Mouse (Mus musculus) ovary, postnatal 36 days (tissue): Measurements from ENCODE around the gene Nell2.

Source experiments
- DNase-seq: peaks from one replicate; pipeline ENCODE4 v3.0.0; 2022; ENCODE audit warnings: low spot score, mixed read lengths

The Nell2 gene

GRCm38 (mm10) chr15:95085962-95086361 is 442.4 kb downstream of the Nell2 start:
- DNase-seq = no peak

DNA sequence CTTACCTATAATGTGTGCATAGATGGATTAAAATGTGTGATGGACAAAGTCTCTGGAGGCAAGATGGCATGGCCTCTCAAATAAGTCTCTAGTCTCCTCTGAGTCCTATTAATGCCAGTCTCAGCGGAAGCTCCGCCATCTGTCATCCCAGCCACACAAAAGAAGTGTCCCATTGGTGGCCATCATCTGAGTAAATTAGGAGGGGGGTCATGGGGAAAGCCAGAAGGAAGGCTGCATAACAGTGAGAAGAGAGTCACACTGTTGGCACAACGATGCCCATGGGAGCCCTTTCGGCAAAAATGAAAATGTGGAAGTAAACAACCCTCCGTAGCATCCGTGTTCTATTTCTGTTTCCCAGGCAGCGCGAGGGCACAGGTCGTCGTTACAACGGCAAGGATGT is 446.7 kb downstream of the Nell2 start:
- DNase-seq = no peak

DNA sequence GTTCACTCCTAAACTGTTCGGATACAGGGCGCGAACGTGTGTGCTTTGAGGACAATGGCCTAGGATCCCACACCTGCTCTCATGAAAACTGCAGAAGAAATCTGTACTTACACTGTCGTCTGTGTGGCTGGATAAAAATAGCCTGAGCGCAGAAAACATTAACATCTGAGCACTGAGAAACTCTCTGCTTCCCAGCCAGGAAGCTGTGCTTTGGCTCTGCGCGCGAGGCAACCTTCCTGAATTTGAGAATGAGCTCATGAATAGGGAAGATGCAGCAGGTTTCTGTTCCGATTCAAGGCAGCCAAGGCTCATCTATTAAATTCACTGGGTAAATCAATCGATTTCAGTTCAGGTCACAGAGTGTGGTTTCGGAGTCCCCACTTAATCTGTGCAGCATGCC is 453.0 kb downstream of the Nell2 start:
- no peak for DNase-seq

DNA sequence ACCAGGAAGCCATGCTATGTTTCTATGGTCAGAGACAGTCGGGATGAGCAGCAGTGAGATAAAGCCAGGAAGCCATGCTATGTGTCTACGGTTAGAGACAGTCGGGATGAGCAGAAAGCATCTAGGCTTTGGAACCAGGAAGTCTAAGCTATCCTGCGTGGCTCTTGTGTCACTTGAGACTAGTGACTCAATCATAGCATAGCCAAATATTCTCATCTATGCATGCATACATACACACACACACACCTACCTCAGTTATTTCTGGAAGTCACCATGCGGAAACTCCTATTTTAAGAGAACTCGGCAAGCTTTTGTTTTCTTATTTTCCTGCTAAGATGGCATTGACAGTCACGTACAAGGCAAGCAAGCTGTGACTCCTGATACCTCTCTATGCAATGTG is 457.5 kb downstream of the Nell2 start:
- DNase-seq = no peak

- DNase-seq = no peak
Measured at GRCm38 (mm10) chr15:95068799-95069198, 459.6 kb downstream of the Nell2 start.

DNA sequence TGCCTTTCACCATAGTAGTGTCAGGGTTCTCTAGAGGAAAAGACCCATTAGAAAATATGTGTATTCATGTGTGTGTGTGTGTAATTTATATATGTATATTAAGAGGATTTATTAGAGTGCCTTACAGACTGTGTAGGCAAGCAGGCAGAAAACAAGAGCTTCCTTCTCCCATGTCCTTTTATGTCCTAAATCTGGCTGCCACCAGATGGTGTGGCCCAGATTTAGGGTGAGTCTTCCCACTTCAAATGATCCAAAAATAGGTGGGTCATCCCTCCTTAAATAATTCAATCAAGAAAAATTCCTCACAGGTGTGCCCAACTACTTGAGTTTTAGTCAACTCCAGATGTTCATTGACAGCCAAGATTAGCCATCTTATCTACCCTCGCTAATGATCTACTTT is 460.3 kb downstream of the Nell2 start:
- no peak for DNase-seq

GRCm38 (mm10) chr15:95055081-95055650 is 473.2 kb downstream of the Nell2 start:
- DNase-seq = no peak

DNA sequence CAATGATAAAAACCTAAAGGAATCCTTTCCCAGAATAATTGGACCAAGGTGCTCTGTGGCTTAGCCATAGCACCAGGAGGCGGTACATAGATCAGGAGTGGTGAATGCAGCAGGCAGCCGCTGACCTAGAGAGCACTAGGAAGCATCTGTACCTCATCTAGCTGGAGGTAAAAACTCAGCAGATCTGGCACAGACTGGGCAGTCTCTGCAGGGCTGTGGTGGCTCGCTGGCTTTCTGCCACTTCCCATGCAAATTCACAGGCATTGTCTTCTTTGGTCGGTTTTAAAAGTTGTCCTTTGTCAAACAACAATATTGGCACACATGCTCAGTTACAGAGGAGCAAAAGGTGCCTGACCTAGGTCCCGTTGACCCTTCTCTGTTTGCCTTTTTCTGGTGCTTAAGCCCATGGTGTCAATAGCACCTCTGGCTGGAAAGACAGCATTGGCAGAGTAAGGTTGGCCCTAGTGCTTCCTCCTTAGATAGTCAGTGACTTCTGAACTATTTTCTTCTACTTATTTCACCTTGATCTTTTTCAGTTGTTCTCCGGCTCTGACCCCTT is 479.1 kb downstream of the Nell2 start:
- DNase-seq = peak; percentile 7

DNA sequence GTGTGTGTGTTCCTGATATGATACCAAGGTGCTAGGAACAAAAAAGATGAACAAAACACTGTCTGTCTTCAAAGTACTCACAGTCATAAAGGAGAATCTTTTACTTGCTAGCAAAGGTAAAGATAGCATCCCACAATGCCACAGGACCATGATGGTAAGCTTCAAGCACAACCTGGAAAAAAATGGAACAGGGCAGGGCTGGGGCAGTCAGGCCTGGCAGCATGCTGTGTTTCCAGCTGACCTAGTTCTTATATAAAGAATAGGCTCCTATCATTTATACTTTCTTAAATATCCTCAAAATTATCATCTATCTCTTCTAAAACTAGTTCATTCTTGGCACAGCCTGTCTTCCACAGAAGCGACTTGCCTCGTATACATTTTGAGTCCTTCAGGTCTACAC is 480.9 kb downstream of the Nell2 start:
- no peak for DNase-seq

DNA sequence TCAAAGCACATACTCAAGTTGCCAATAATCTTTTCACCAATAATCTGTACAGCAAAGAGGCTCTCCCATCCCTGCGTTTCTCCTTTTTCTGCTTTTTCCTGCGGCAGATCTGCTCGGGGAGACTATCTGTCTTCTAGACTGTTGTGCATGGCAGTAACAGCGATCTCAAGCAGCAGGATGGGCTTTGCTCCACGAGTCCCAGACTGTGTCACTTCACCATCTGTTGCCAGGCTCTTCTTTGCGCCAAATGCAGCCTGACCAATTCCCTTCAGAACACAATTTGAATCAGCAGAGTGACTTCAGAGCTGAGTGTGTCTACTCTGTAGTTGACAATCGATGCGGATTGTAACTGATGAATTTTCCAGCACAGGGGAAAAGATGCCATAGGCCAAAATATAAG is 484.3 kb downstream of the Nell2 start:
- DNase-seq = no peak

DNA sequence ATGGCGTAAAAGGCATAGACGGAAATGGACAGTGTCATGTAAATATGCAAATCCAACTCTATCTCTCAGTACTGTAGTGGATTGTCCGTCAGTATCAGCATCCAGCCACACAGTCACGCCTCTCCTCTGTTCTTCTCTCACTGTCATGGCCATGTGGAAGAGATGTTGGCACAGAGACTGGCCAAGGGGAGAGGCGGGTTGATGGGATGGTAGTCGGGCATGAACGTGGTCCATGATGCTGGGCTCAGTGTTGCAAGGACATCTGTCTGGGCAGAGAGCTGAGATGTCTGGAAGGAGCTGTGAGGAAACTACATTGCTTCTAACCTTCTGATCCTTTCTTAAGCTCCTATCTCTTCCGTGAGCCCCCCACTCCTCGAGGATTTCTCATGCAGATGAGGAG is 485.9 kb downstream of the Nell2 start:
- no peak for DNase-seq

DNA sequence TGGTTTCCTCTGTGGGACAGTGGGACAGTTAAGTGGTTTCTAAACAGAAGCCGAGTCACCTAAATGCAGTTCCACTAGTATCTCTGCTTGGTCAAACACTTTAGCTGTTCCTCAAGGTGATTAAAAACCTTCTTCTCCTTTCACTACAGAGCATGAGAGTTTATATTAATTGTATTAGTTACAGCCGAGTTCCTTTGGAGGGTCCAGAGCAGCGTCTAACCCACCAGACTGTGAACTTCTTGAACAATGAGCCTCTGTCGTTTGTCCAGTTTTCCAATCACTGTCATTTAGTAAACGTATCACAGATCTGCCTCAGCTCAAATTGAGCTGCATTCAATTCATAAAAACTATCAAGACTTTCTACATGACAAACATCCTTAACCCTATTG is 498.9 kb downstream of the Nell2 start:
- no peak for DNase-seq

DNA sequence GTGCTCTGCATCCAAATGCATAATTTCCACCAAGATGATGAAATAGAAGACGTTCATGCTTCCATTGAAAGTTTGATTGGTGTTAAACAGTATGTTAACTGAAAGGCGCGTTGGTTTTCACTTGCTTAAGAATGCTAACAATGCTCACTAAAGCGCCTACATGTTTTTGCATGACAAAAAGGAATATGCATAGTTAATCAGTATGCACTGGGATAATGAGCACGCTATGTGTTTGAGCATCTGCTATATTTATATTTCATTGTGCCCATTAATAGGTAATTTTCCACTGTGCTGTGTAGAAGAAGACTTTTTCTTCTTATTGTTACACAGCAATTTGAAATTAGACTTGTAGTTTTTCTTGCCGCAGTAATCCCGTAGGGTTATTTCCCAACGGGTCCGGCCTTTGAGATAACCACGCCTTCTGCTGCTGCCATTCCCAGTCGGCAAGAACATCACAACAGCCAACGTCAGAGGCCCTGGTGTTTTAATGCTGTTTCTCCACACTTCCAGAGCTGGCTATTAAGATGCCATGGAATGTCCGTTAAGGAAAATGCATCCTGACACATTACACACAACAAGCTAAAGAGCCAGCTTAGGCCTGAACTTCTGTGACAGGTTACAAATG is 499.4 kb downstream of the Nell2 start:
- DNase-seq = no peak
